Mouse (Mus musculus) kidney, postnatal 4 days (tissue): ENCODE measurements around the gene Xpot.

Experiments used
- DNase-seq, 2 experiments: peaks; one replicate each; pipeline ENCODE4 v3.0.0; 2021; ENCODE audit warnings: mixed read lengths in 2 of 2

Xpot gene

GRCm38 (mm10) chr10:121626186-121626882, at the start of gene Xpot:
Gene Xpot (minus strand): TSS chr10:121626332.
- peak; percentile 99 for DNase-seq

- DNase-seq: no peak
These were observed 43.0 kb upstream of the Xpot start for GRCm38 (mm10) chr10:121669103-121669502.

GRCm38 (mm10) chr10:121665631-121666145, 39.6 kb upstream of the Xpot start:
- DNase-seq: no peak

GRCm38 (mm10) chr10:121663599-121663998, 37.5 kb upstream of the Xpot start:
- DNase-seq: peak in 1 of 2 experiments; percentile 24

- DNase-seq: no peak
These were observed 36.6 kb upstream of the Xpot start for GRCm38 (mm10) chr10:121662711-121663110.

GRCm38 (mm10) chr10:121655907-121656306, 29.8 kb upstream of the Xpot start:
- DNase-seq: no peak

- no peak for DNase-seq
These were observed 26.9 kb upstream of the Xpot start for GRCm38 (mm10) chr10:121653079-121653478.

GRCm38 (mm10) chr10:121646294-121646693, 20.2 kb upstream of the Xpot start:
- no peak for DNase-seq

- DNase-seq: peak in 1 of 2 experiments; percentile 12
These were observed 16.2 kb upstream of the Xpot start for GRCm38 (mm10) chr10:121642054-121642947.

GRCm38 (mm10) chr10:121641272-121642053, 15.3 kb upstream of the Xpot start, which contains the start of gene D930020B18Rik:
Gene D930020B18Rik (plus strand): TSS chr10:121641588.
- peak; percentile 43 to 52 for DNase-seq

GRCm38 (mm10) chr10:121640944-121641271, 14.8 kb upstream of the Xpot start:
- DNase-seq: no peak

GRCm38 (mm10) chr10:121640150-121640930, 14.2 kb upstream of the Xpot start:
- DNase-seq: peak; percentile 43 to 52

- no peak for DNase-seq
These were observed 13.4 kb upstream of the Xpot start for GRCm38 (mm10) chr10:121639573-121639972.

- no peak for DNase-seq
These were observed 10.1 kb upstream of the Xpot start for GRCm38 (mm10) chr10:121636276-121636675.

GRCm38 (mm10) chr10:121634159-121634558, 8.0 kb upstream of the Xpot start:
- DNase-seq: no peak

GRCm38 (mm10) chr10:121628561-121629040, 2.5 kb upstream of the Xpot start:
- no peak for DNase-seq

GRCm38 (mm10) chr10:121627216-121627852, 1.2 kb upstream of the Xpot start:
- DNase-seq: no peak

GRCm38 (mm10) chr10:121625407-121626185, 536 bp downstream of the Xpot start:
- no peak for DNase-seq

- no peak for DNase-seq
These were observed 1.1 kb downstream of the Xpot start for GRCm38 (mm10) chr10:121625006-121625405.

- DNase-seq: no peak
These were observed 2.5 kb downstream of the Xpot start for GRCm38 (mm10) chr10:121623670-121624069.
